Mouse (Mus musculus): ENCODE data around the gene Hps4. TPM values are rescaled to one million over a fixed set of nuclear protein-coding genes. Genes with fewer than 3 reads are reported as not detected.

Hps4 gene
- polyA plus RNA-seq (2014; fragmentation: Illumina TruSeq; extraction: RNeasy Lipid Tissue Mini Kit (QIAGEN cat#74804); ENCODE audit: insufficient read depth, low read depth, low replicate concordance) = 9.4 TPM

GRCm38 (mm10) chr5:112342463-112343204 is at the start of gene Hps4, which contains the start of gene Srrd:
Hps4 (plus strand) TSS chr5:112343083.
Srrd (minus strand) TSS chr5:112343040.

GRCm38 (mm10) chr5:112325546-112326445 is 17.1 kb upstream of the Hps4 start, which contains the start of gene Tfip11:
Tfip11 (plus strand) TSS chr5:112326358.

GRCm38 (mm10) chr5:112355910-112356309 is 13.0 kb downstream of the Hps4 start, which contains the start of gene Gm6583:
Gm6583 (minus strand) TSS chr5:112356033.

GRCm38 (mm10) chr5:112394779-112395443 is 52.0 kb downstream of the Hps4 start, which contains the start of gene Asphd2:
Asphd2 (minus strand) TSS chr5:112394866.

Other genes with a start within 250 kb of the Hps4 start
- 1.2 TPM for gene Cryba4, start 90.6 kb upstream of the Hps4 start, polyA plus RNA-seq (2014; fragmentation: Illumina TruSeq; extraction: RNeasy Lipid Tissue Mini Kit (QIAGEN cat#74804); ENCODE audit: insufficient read depth, low read depth, low replicate concordance)
- 0.59 TPM for gene Crybb1, start 87.3 kb upstream of the Hps4 start, polyA plus RNA-seq (2014; fragmentation: Illumina TruSeq; extraction: RNeasy Lipid Tissue Mini Kit (QIAGEN cat#74804); ENCODE audit: insufficient read depth, low read depth, low replicate concordance)
- 68.1 TPM for gene Tpst2, start 66.4 kb upstream of the Hps4 start, polyA plus RNA-seq (2014; fragmentation: Illumina TruSeq; extraction: RNeasy Lipid Tissue Mini Kit (QIAGEN cat#74804); ENCODE audit: insufficient read depth, low read depth, low replicate concordance)
- gene Tfip11, start 16.7 kb upstream of the Hps4 start, polyA plus RNA-seq (2014; fragmentation: Illumina TruSeq; extraction: RNeasy Lipid Tissue Mini Kit (QIAGEN cat#74804); ENCODE audit: insufficient read depth, low read depth, low replicate concordance) = 10.8 TPM
- 12.8 TPM for gene Srrd, start within 50 bp of the Hps4 start, polyA plus RNA-seq (2014; fragmentation: Illumina TruSeq; extraction: RNeasy Lipid Tissue Mini Kit (QIAGEN cat#74804); ENCODE audit: insufficient read depth, low read depth, low replicate concordance)
- gene Gm6583, start 12.9 kb downstream of the Hps4 start, polyA plus RNA-seq (2014; fragmentation: Illumina TruSeq; extraction: RNeasy Lipid Tissue Mini Kit (QIAGEN cat#74804); ENCODE audit: insufficient read depth, low read depth, low replicate concordance) = 0.10 TPM
- gene Asphd2, start 51.8 kb downstream of the Hps4 start, polyA plus RNA-seq (2014; fragmentation: Illumina TruSeq; extraction: RNeasy Lipid Tissue Mini Kit (QIAGEN cat#74804); ENCODE audit: insufficient read depth, low read depth, low replicate concordance) = 0.42 TPM
- not detected for gene Gm6588, start 106.3 kb downstream of the Hps4 start, polyA plus RNA-seq (2014; fragmentation: Illumina TruSeq; extraction: RNeasy Lipid Tissue Mini Kit (QIAGEN cat#74804); ENCODE audit: insufficient read depth, low read depth, low replicate concordance)
- gene Sez6l, start 234.1 kb downstream of the Hps4 start, polyA plus RNA-seq (2014; fragmentation: Illumina TruSeq; extraction: RNeasy Lipid Tissue Mini Kit (QIAGEN cat#74804); ENCODE audit: insufficient read depth, low read depth, low replicate concordance) = 0.11 TPM

Measured in lung, adult 10 weeks (tissue).